1 mouse cellular context compared by ENCODE assay signal in the genomic region with DNA sequence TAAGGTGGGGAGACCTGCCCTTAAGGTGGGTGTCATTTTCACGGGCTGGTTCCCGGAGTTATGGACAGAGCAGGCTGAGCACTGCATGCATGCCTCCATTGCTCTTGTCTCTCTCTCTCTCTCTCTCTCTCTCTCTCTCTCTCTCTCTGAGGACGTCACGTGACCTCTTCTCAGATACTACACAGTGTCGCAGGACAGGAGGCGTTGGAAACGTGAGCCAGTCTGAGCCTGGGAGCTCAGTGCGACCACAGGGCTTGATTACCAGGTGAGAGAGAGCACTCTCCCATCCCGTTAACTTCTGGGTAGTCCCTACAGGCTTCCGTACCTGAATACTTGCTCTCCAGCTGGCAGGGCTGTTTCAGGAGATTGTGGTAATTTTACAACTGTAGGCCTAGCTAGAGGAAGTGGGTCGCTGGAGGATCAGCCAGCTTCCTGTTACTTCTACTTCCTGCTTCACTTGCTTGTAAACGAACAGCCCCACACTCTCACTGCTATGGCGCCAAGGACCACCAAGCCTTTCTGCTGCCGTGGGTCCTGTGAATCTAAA.
TF ChIP-seq lines count a peak whose summit lies in the region.

No protein-coding gene starts in this region.

TF ChIP-seq in MEL, 35 proteins besides CTCF, POLR2A, EP300 and RAD21 (continued from another document):
- TF ChIP-seq NELFE (IDR thresholded peaks at IDR 0.05; ENCODE audit: low read depth, low read length), result no peak; the same call in 1 of the 2 replicates
- TF ChIP-seq TAL1 (IDR thresholded peaks at IDR 0.05; ENCODE audit: low read length), result peak; percentile 46
- TF ChIP-seq SIN3A (IDR thresholded peaks at IDR 0.05; ENCODE audit: low read length), result peak; percentile 64
- peak; percentile 66; the same call in 1 of the 2 replicates for TF ChIP-seq MAX (IDR thresholded peaks at IDR 0.05; ENCODE audit: low read length)
- TF ChIP-seq USF2 (IDR thresholded peaks at IDR 0.05; ENCODE audit: borderline replicate concordance in 1 of 2, insufficient read depth in 1 of 2, low read depth in 1 of 2, low read length in 2 of 2), result peak in 1 of 2 experiments; percentile 73; a peak in 2 of 4 replicates
- TF ChIP-seq MEF2A (IDR thresholded peaks at IDR 0.05; ENCODE audit: extremely low read depth, insufficient replicate concordance, low read depth, low read length, poor library complexity, severe bottlenecking), result no peak
- no peak for TF ChIP-seq ZKSCAN1 (IDR thresholded peaks at IDR 0.05; ENCODE audit: low read depth, low read length)
- TF ChIP-seq HCFC1 (IDR thresholded peaks at IDR 0.05; ENCODE audit: low read depth, low read length), result peak; percentile 79
- TF ChIP-seq CHD1 (IDR thresholded peaks at IDR 0.05; ENCODE audit: low read depth, low read length), result no peak
- TF ChIP-seq JUND (IDR thresholded peaks at IDR 0.05; ENCODE audit: low read depth, low read length), result peak; percentile 95
- peak; percentile 76; the same call in 1 of the 2 replicates for TF ChIP-seq ETS1 (IDR thresholded peaks at IDR 0.05; ENCODE audit: low read depth, low read length)
- no peak for TF ChIP-seq GABPA (IDR thresholded peaks at IDR 0.05; ENCODE audit: low read depth, low read length)
